Mouse (Mus musculus): Measurements from ENCODE around the gene Lama2. TPM values are rescaled to one million over a fixed set of nuclear protein-coding genes. Genes with fewer than 3 reads are reported as not detected.
A peak's percentile ranks its signal among the peaks of the same experiment; 100 is the strongest.
"Not testable (repeated sequence)": the region's sequence is repeated elsewhere in the genome, so short reads cannot be mapped to it uniquely, and the experiment has no call there.

The Lama2 gene
- polyA plus RNA-seq, 1 experiment: 21.0 TPM

- DNase-seq (ENCODE audit: low read depth): no peak
Observed at GRCm38 (mm10) chr10:27022707-27023106, 596.9 kb downstream of the Lama2 start.

- no peak for DNase-seq (ENCODE audit: low read depth)
Observed at GRCm38 (mm10) chr10:27012804-27013365, 606.7 kb downstream of the Lama2 start.

- no peak for DNase-seq (ENCODE audit: low read depth)
Observed at GRCm38 (mm10) chr10:27007364-27007763, 612.2 kb downstream of the Lama2 start.

- DNase-seq (ENCODE audit: low read depth): no peak
Observed at GRCm38 (mm10) chr10:27005716-27006115, 613.8 kb downstream of the Lama2 start.

GRCm38 (mm10) chr10:27001554-27002178, 617.9 kb downstream of the Lama2 start:
- DNase-seq (ENCODE audit: low read depth): no peak

- DNase-seq (ENCODE audit: low read depth): no peak
Observed at GRCm38 (mm10) chr10:26996684-26997083, 622.9 kb downstream of the Lama2 start.

GRCm38 (mm10) chr10:26995987-26996386, 623.6 kb downstream of the Lama2 start:
- DNase-seq (ENCODE audit: low read depth): no peak

GRCm38 (mm10) chr10:26995182-26995975, 624.2 kb downstream of the Lama2 start:
- DNase-seq (ENCODE audit: low read depth): no peak

- no peak for DNase-seq (ENCODE audit: low read depth)
Observed at GRCm38 (mm10) chr10:26993971-26994761, 625.4 kb downstream of the Lama2 start.

- no peak for DNase-seq (ENCODE audit: low read depth)
Observed at GRCm38 (mm10) chr10:26985451-26985850, 634.1 kb downstream of the Lama2 start.

GRCm38 (mm10) chr10:26984082-26984481, 635.5 kb downstream of the Lama2 start:
- DNase-seq (ENCODE audit: low read depth): not testable (repeated sequence)

- DNase-seq (ENCODE audit: low read depth): no peak
Observed at GRCm38 (mm10) chr10:26983583-26983982, 636.0 kb downstream of the Lama2 start.

- DNase-seq (ENCODE audit: low read depth): peak; percentile 66
Observed at GRCm38 (mm10) chr10:26982621-26983020, 636.9 kb downstream of the Lama2 start.

GRCm38 (mm10) chr10:26975372-26975771, 644.2 kb downstream of the Lama2 start:
- no peak for DNase-seq (ENCODE audit: low read depth)

- DNase-seq (ENCODE audit: low read depth): no peak
Observed at GRCm38 (mm10) chr10:26974224-26974623, 645.3 kb downstream of the Lama2 start.

GRCm38 (mm10) chr10:26973575-26973974, 646.0 kb downstream of the Lama2 start:
- no peak for DNase-seq (ENCODE audit: low read depth)

- DNase-seq (ENCODE audit: low read depth): no peak
Observed at GRCm38 (mm10) chr10:26958513-26958912, 661.0 kb downstream of the Lama2 start.

GRCm38 (mm10) chr10:26950448-26950847, 669.1 kb downstream of the Lama2 start:
- no peak for DNase-seq (ENCODE audit: low read depth)

GRCm38 (mm10) chr10:26949667-26950066, 669.9 kb downstream of the Lama2 start:
- DNase-seq (ENCODE audit: low read depth): no peak

GRCm38 (mm10) chr10:26948331-26948730, 671.2 kb downstream of the Lama2 start:
- no peak for DNase-seq (ENCODE audit: low read depth)

GRCm38 (mm10) chr10:26939549-26939948, 680.0 kb downstream of the Lama2 start:
- DNase-seq (ENCODE audit: low read depth): no peak

GRCm38 (mm10) chr10:26938464-26938863, 681.1 kb downstream of the Lama2 start:
- not testable (repeated sequence) for DNase-seq (ENCODE audit: low read depth)

All from gonadal fat pad, adult 2 months (tissue).